Mouse (Mus musculus): Measurements from ENCODE around the gene Fscn3. TPM values are rescaled to one million over a fixed set of nuclear protein-coding genes. Genes with fewer than 3 reads are reported as not detected.

Gene Fscn3
- polyA plus RNA-seq, 1 experiment from 2014 or later: not detected

Other genes with a start within 250 kb of the Fscn3 start
- 15.1 and 17.1 TPM in 2 replicates for gene Zfp800, start 29.8 kb upstream of the Fscn3 start, polyA plus RNA-seq (2015; fragmentation: Nextera tagmentation; extraction: Ambion mirVana)
- 395 and 420 TPM in 2 replicates for gene Arf5, start 4.2 kb upstream of the Fscn3 start, polyA plus RNA-seq (2015; fragmentation: Nextera tagmentation; extraction: Ambion mirVana)
- gene Gcc1, start 601 bp downstream of the Fscn3 start, polyA plus RNA-seq (2015; fragmentation: Nextera tagmentation; extraction: Ambion mirVana): 10.6 and 11.9 TPM in 2 replicates
- gene Pax4, start 21.6 kb downstream of the Fscn3 start, polyA plus RNA-seq (2015; fragmentation: Nextera tagmentation; extraction: Ambion mirVana): not detected in 2 replicates
- gene Snd1, start 47.4 kb downstream of the Fscn3 start, polyA plus RNA-seq (2015; fragmentation: Nextera tagmentation; extraction: Ambion mirVana): 119 and 120 TPM in 2 replicates